Mouse (Mus musculus): Measurements from ENCODE around the gene Dusp27. TPM values are rescaled to one million over a fixed set of nuclear protein-coding genes. Genes with fewer than 3 reads are reported as not detected.
A peak's percentile ranks its signal among the peaks of the same experiment; 100 is the strongest.
"Not testable (repeated sequence)": the region's sequence is repeated elsewhere in the genome, so short reads cannot be mapped to it uniquely, and the experiment has no call there.

The Dusp27 gene
- total RNA-seq, 2 experiments from 2014 or later: 40.7 to 44.9 TPM

GRCm38 (mm10) chr1:166149441-166149840 is 21.7 kb upstream of the Dusp27 start:
- DNase-seq: no peak
- intact Hi-C loops (cut with DNase I): no loop called here

- intact Hi-C loops (cut with DNase I): no loop called here
- no peak for DNase-seq
Measured at GRCm38 (mm10) chr1:166147657-166148056, 19.9 kb upstream of the Dusp27 start.

GRCm38 (mm10) chr1:166146626-166147025 is 18.9 kb upstream of the Dusp27 start:
- intact Hi-C loops (cut with DNase I): no loop called here
- no peak for DNase-seq

GRCm38 (mm10) chr1:166142369-166142768 is 14.6 kb upstream of the Dusp27 start:
- intact Hi-C loops (cut with DNase I): no loop called here
- no peak for DNase-seq

GRCm38 (mm10) chr1:166141868-166142267 is 14.1 kb upstream of the Dusp27 start:
- DNase-seq; intact Hi-C loops (cut with DNase I): not testable (repeated sequence)

- intact Hi-C loops (cut with DNase I): no loop called here
- DNase-seq: no peak
Measured at GRCm38 (mm10) chr1:166139620-166140184, 12.0 kb upstream of the Dusp27 start.

- DNase-seq: no peak
- intact Hi-C loops (cut with DNase I): no loop called here
Measured at GRCm38 (mm10) chr1:166139113-166139512, 11.4 kb upstream of the Dusp27 start.

- DNase-seq: peak in 1 of 2 experiments; percentile 17
- intact Hi-C loops (cut with DNase I): no loop called here
Measured at GRCm38 (mm10) chr1:166138136-166138535, 10.4 kb upstream of the Dusp27 start.

- no peak for DNase-seq
- intact Hi-C loops (cut with DNase I): no loop called here
Measured at GRCm38 (mm10) chr1:166137244-166137938, 9.7 kb upstream of the Dusp27 start.

GRCm38 (mm10) chr1:166135091-166135740 is 7.5 kb upstream of the Dusp27 start:
- intact Hi-C loops (cut with DNase I): no loop called here
- DNase-seq: no peak

- DNase-seq: no peak
- intact Hi-C loops (cut with DNase I): no loop called here
Measured at GRCm38 (mm10) chr1:166132367-166132766, 4.6 kb upstream of the Dusp27 start.

- intact Hi-C loops (cut with DNase I): no loop called here
- no peak for DNase-seq
Measured at GRCm38 (mm10) chr1:166130224-166130860, 2.6 kb upstream of the Dusp27 start, which contains the start of gene Gpa33. Gene Gpa33 (plus strand): TSS chr1:166130238.

GRCm38 (mm10) chr1:166128551-166128950 is 829 bp upstream of the Dusp27 start:
- intact Hi-C loops (cut with DNase I): no loop called here

GRCm38 (mm10) chr1:166126795-166127194 is 927 bp downstream of the Dusp27 start:
- intact Hi-C loops (cut with DNase I): no loop called here

More at GRCm38 (mm10) chr1:166128551-166128950, 829 bp upstream of the Dusp27 start:
- DNase-seq: no peak

GRCm38 (mm10) chr1:166126290-166126689 is 1.4 kb downstream of the Dusp27 start:
- DNase-seq: no peak
- intact Hi-C loops (cut with DNase I): no loop called here

More at GRCm38 (mm10) chr1:166126795-166127194, 927 bp downstream of the Dusp27 start:
- no peak for DNase-seq

- intact Hi-C loops (cut with DNase I): no loop called here
Measured at GRCm38 (mm10) chr1:166124932-166125593, 2.7 kb downstream of the Dusp27 start.

GRCm38 (mm10) chr1:166123751-166124150 is 4.0 kb downstream of the Dusp27 start:
- no peak for DNase-seq
- intact Hi-C loops (cut with DNase I): no loop called here

More at GRCm38 (mm10) chr1:166124932-166125593, 2.7 kb downstream of the Dusp27 start:
- DNase-seq: no peak

- intact Hi-C loops (cut with DNase I): no loop called here
- DNase-seq: no peak
Measured at GRCm38 (mm10) chr1:166123045-166123444, 4.7 kb downstream of the Dusp27 start.

GRCm38 (mm10) chr1:166122114-166122513 is 5.6 kb downstream of the Dusp27 start:
- intact Hi-C loops (cut with DNase I): no loop called here
- DNase-seq: no peak

- intact Hi-C loops (cut with DNase I): no loop called here
- DNase-seq: no peak
Measured at GRCm38 (mm10) chr1:166117866-166118639, 9.7 kb downstream of the Dusp27 start.
